Mouse (Mus musculus) ES-Bruce4 (cell line): ENCODE measurements around the gene Smok3a.

ENCODE experiments used
- CTCF ChIP-seq: IDR thresholded peaks from one replicate; pipeline ENCODE4 v1.8.1; 2011; ENCODE audit warnings: low read depth, low read length
- EP300 ChIP-seq: IDR thresholded peaks from 2 replicates; pipeline ENCODE4 v1.6.1; 2011; ENCODE audit warnings: low read depth, low read length; ENCODE audit not compliant: insufficient read depth
- POLR2A ChIP-seq: IDR thresholded peaks from one replicate; pipeline ENCODE4 v1.8.1; 2011; ENCODE audit warnings: low read length; ENCODE audit not compliant: insufficient read depth

GRCm38 (mm10) chr5:138083318-138083900 lies 62.3 kb downstream of the Smok3a start:
- TF ChIP-seq POLR2A, result no peak
- TF ChIP-seq CTCF, result no peak
- no peak for TF ChIP-seq EP300
